Mouse (Mus musculus): ENCODE measurements at regions not wholly inside any gene's neighbourhood (a gene's known extent, or its start where the extent isn't known, plus 50 kb on each side); places are given as distances from the start of the nearest gene placed in this dataset.

- DNase-seq (ENCODE audit: low read depth, low spot score), result no peak
These were observed 103.6 kb upstream of the Sdk1 start for GRCm38 (mm10) chr5:141137716-141138115.

- DNase-seq (ENCODE audit: low read depth, low spot score), result no peak
These were observed 102.4 kb upstream of the Sdk1 start for GRCm38 (mm10) chr5:141138771-141139360.

- no peak for DNase-seq (ENCODE audit: low read depth, low spot score)
These were observed 101.9 kb upstream of the Sdk1 start for GRCm38 (mm10) chr5:141139361-141139912.

GRCm38 (mm10) chr5:141160391-141160790 lies 80.9 kb upstream of the Sdk1 start:
- no peak for DNase-seq (ENCODE audit: low read depth, low spot score)

- DNase-seq (ENCODE audit: low read depth, low spot score), result no peak
These were observed 80.3 kb upstream of the Sdk1 start for GRCm38 (mm10) chr5:141160956-141161355.

GRCm38 (mm10) chr5:141182442-141182841 lies 58.8 kb upstream of the Sdk1 start:
- no peak for DNase-seq (ENCODE audit: low read depth, low spot score)

- DNase-seq (ENCODE audit: low read depth, low spot score), result no peak
These were observed 52.3 kb upstream of the Sdk1 start for GRCm38 (mm10) chr5:141189033-141189432.

All from embryo, embryonic 11.5 days (tissue).